Mouse (Mus musculus) liver, postnatal 0 days (tissue): ENCODE data around the gene Cmtm7. TPM values are rescaled to one million over a fixed set of nuclear protein-coding genes. Genes with fewer than 3 reads are reported as not detected.

ENCODE experiments used
- ATAC-seq: fragments of 200-750 bp; cut with Nextera tagmentation; 2 replicates; pipeline ENCODE4 v1.8.0; 2017; ENCODE audit warnings: mild to moderate bottlenecking, moderate library complexity
- DNase-seq: peaks from one replicate; pipeline ENCODE4 v3.0.0-alpha.2; 2016
- H3K27ac ChIP-seq: fragments of 300-500 bp; sonication (generic); 2 replicates; pipeline ENCODE4 v1.5.1; 2014; ENCODE audit warnings: antibody characterized with exemption, moderate library complexity, mild to moderate bottlenecking, low read depth
- H3K27me3 ChIP-seq: fragments of 300-500 bp; sonication (generic); 2 replicates; pipeline ENCODE4 v1.6.1; 2014; ENCODE audit warnings: low read length, control low read depth, mixed read lengths; ENCODE audit not compliant: insufficient read depth
- H3K36me3 ChIP-seq: fragments of 300-500 bp; sonication (generic); replicated peaks from 2 replicates; pipeline ENCODE4 v1.6.1; 2014; ENCODE audit warnings: mild to moderate bottlenecking, control low read depth, low read length, moderate library complexity, mixed read lengths; ENCODE audit not compliant: insufficient read depth
- H3K4me1 ChIP-seq: fragments of 300-500 bp; sonication (generic); 2 replicates; pipeline ENCODE4 v1.6.1; 2014; ENCODE audit warnings: antibody characterized with exemption, mild to moderate bottlenecking, control low read depth; ENCODE audit not compliant: insufficient read depth
- H3K4me2 ChIP-seq: fragments of 300-500 bp; sonication (generic); 2 replicates; pipeline ENCODE4 v1.6.1; 2014; ENCODE audit warnings: low read depth, mild to moderate bottlenecking, low read length, moderate library complexity, mixed read lengths
- H3K4me3 ChIP-seq: fragments of 300-500 bp; sonication (generic); 2 replicates; pipeline ENCODE4 v1.5.1; 2014; ENCODE audit warnings: low read depth, low read length
- H3K9ac ChIP-seq: fragments of 300-500 bp; sonication (generic); replicated peaks from 2 replicates; pipeline ENCODE4 v1.6.1; 2014; ENCODE audit warnings: mild to moderate bottlenecking, moderate library complexity
- H3K9me3 ChIP-seq: fragments of 300-500 bp; sonication (generic); 2 replicates; pipeline ENCODE4 v1.6.1; 2016; ENCODE audit warnings: mild to moderate bottlenecking, control low read depth, low read length, mixed read lengths
- CTCF ChIP-seq: sonication (generic); IDR thresholded peaks from 2 replicates; pipeline ENCODE4 v1.5.1; 2016; ENCODE audit warnings: antibody characterized with exemption, low read depth
- EP300 ChIP-seq: IDR thresholded peaks from 2 replicates; pipeline ENCODE4 v1.6.1; 2016; ENCODE audit warnings: antibody characterized with exemption, low read depth, mild to moderate bottlenecking
- WGBS: fragments of 180-500 bp; shearing (Covaris S2); extraction: QIAGEN DNeasy Blood & Tissue Kit; methylation state at CpG from one replicate; pipeline ENCODE4 v1.1.7; 2014; ENCODE audit not compliant: insufficient replicate concordance; 5-methylcytosine and 5-hydroxymethylcytosine counted together
- polyA plus RNA-seq: library from polyadenylated mRNA; unstranded; fragments of >200 nt; fragmentation: Nextera tagmentation; extraction: Ambion mirVana; gene quantifications from 2 replicates; pipeline ENCODE4 v1.2.1, GENCODE M21; 2015

Gene Cmtm7
- polyA plus RNA-seq, 1 experiment from 2014 or later = 58.2 TPM

GRCm38 (mm10) chr9:114799498-114800107 lies 17.9 kb upstream of the Cmtm7 start:
- H3K9me3 ChIP-seq = no peaks in the 10 kb centered on the region
- peaks cover 2% of the 10 kb centered on the region for H3K4me1 ChIP-seq
- TF ChIP-seq CTCF (no peak), EP300 (no peak)
- no peak for DNase-seq
- ATAC-seq = no peak
- H3K4me2 ChIP-seq = no peak overlapping the region
- H3K36me3 ChIP-seq = peaks cover 5% of the 10 kb centered on the region; the same call in 1 of the 2 replicates
- no peak overlapping the region for H3K9ac ChIP-seq
- H3K27ac ChIP-seq = no peak overlapping the region
- 67% methylated on average over 10 of the region's 10 CpGs for WGBS
- H3K4me3 ChIP-seq = no peak overlapping the region
- no peaks in the 10 kb centered on the region for H3K27me3 ChIP-seq

- Histone ChIP-seq H3K4me1 (peaks cover 4% of the 10 kb centered on the region; the same call in 1 of the 2 replicates), H3K4me3 (no peak overlapping the region), H3K36me3 (peaks cover 8% of the 10 kb centered on the region; the same call in 1 of the 2 replicates), H3K27me3 (no peaks in the 10 kb centered on the region), H3K4me2 (no peak overlapping the region), H3K9ac (no peak overlapping the region), H3K9me3 (no peaks in the 10 kb centered on the region), H3K27ac (no peak overlapping the region)
- 60% methylated on average over 6 of the region's 6 CpGs for WGBS
- ATAC-seq = no peak
- no peak for TF ChIP-seq EP300
- TF ChIP-seq CTCF = no peak
- DNase-seq = no peak
Measured at GRCm38 (mm10) chr9:114798845-114799244, 17.2 kb upstream of the Cmtm7 start.

GRCm38 (mm10) chr9:114797329-114798004 lies 15.8 kb upstream of the Cmtm7 start:
- no peak overlapping the region for H3K9ac ChIP-seq
- peak; percentile 73 for ATAC-seq
- H3K27me3 ChIP-seq = no peaks in the 10 kb centered on the region
- DNase-seq = peak; percentile 82
- H3K36me3 ChIP-seq = peaks cover 8% of the 10 kb centered on the region; the same call in 1 of the 2 replicates
- H3K4me3 ChIP-seq = no peak overlapping the region
- no peak overlapping the region for H3K27ac ChIP-seq
- WGBS = 56% methylated on average over 11 of the region's 11 CpGs
- no peak for TF ChIP-seq EP300
- TF ChIP-seq CTCF = peak; percentile 97
- H3K4me2 ChIP-seq = no peak overlapping the region
- H3K9me3 ChIP-seq = no peaks in the 10 kb centered on the region
- H3K4me1 ChIP-seq = peaks cover 4% of the 10 kb centered on the region; the same call in 1 of the 2 replicates

DNA sequence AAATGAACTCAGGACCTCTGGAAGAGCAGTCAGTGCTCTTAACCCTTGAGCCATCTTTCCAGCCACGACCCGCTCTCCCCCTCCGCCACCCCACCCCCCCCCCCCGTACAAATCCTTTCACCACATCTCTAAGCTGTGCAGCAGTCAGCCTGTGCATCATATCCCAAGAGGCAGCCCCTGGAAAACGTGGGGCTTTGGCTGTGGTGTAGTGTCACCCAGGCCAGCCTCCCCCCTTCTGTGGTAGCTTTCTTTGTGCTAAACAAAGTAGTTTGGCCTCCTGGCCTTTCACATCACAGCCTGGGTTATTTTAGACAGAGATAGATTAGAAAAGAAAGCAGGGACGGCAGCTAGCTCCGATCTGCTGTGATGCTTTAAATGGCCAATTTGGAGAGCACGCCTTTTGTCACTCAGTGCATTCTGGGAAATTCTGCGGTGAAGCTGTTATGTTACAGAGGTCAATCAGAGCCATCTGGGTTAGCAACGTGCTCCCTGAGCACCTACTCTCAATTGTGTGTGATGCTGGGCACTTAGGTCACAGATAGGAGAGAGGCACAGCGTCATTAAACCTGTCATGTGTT lies 14.9 kb upstream of the Cmtm7 start:
- no peak overlapping the region for H3K4me3 ChIP-seq
- H3K9ac ChIP-seq = no peak overlapping the region
- H3K4me1 ChIP-seq = peaks cover 4% of the 10 kb centered on the region; the same call in 1 of the 2 replicates
- ATAC-seq (no peak), DNase-seq (no peak)
- no peak overlapping the region for H3K27ac ChIP-seq
- H3K27me3 ChIP-seq = no peaks in the 10 kb centered on the region
- WGBS = 61% methylated on average over 11 of the region's 11 CpGs
- H3K4me2 ChIP-seq = no peak overlapping the region
- H3K9me3 ChIP-seq = no peaks in the 10 kb centered on the region
- peaks cover 8% of the 10 kb centered on the region; the same call in 1 of the 2 replicates for H3K36me3 ChIP-seq
- no peak for TF ChIP-seq EP300
- no peak for TF ChIP-seq CTCF

- Histone ChIP-seq H3K36me3 (peaks cover 8% of the 10 kb centered on the region; the same call in 1 of the 2 replicates), H3K27ac (no peak overlapping the region), H3K9ac (no peak overlapping the region), H3K4me1 (peaks cover 4% of the 10 kb centered on the region; the same call in 1 of the 2 replicates), H3K27me3 (no peaks in the 10 kb centered on the region), H3K9me3 (no peaks in the 10 kb centered on the region), H3K4me2 (peak overlapping the region; percentile 20; the same call in 1 of the 2 replicates), H3K4me3 (no peak overlapping the region)
- no peak for DNase-seq
- WGBS = 55% methylated on average over 4 of the region's 4 CpGs
- TF ChIP-seq EP300 = no peak
- TF ChIP-seq CTCF = no peak
- ATAC-seq = no peak
Measured at GRCm38 (mm10) chr9:114794491-114794890, 12.8 kb upstream of the Cmtm7 start.

DNA sequence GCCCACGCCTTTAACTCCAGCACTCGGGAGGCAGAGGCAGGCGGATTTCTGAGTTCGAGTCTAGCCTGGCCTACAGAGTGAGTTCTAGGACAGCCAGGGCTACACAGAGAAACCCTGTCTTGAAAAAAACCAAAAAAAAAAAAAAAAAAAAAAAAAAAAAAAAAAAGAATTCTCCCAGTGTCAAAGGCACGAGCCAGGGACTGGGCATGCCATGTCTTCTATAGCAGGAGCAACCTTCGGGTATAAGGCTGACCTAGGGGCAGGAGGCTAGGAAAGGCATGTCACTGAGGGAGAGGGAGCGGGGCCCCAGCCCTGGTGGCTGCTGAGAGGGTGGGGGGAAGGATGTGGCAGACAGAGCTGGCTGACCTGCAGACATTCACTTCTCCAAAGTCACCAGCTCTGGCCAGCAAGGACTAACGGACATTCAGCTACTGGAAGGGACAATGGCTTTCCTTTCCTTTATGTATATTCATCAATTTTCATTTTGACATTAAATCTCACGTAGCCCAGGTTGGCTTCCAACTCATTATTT lies 12.2 kb upstream of the Cmtm7 start:
- Histone ChIP-seq H3K27me3 (no peaks in the 10 kb centered on the region), H3K4me1 (peaks cover 4% of the 10 kb centered on the region; the same call in 1 of the 2 replicates), H3K27ac (no peak overlapping the region), H3K36me3 (peaks cover 8% of the 10 kb centered on the region; the same call in 1 of the 2 replicates), H3K9ac (no peak overlapping the region), H3K4me3 (no peak overlapping the region), H3K4me2 (no peak overlapping the region), H3K9me3 (no peaks in the 10 kb centered on the region)
- 65% methylated on average over 9 of the region's 9 CpGs for WGBS
- DNase-seq = no peak
- ATAC-seq = no peak
- no peak for TF ChIP-seq EP300
- TF ChIP-seq CTCF = no peak
